ENCODE assay signal across 8 mouse cellular contexts in genomic region chr4:149562905-149563347, GRCm38 (mm10). TPM values are rescaled to one million over a fixed set of nuclear protein-coding genes. Genes with fewer than 3 reads are reported as not detected.
DNase-seq lines count a peak whose midpoint lies in the region; ATAC-seq and TF ChIP-seq lines count a peak whose summit lies in the region.

No protein-coding gene starts in this region.

- peak overlapping the region; percentile 43 for H3K4me2 ChIP-seq in forebrain, embryonic 13.5 days
- no peak overlapping the region for H3K4me2 ChIP-seq in intestine, embryonic 16.5 days (ENCODE audit: low read depth, low read length)
- peak overlapping the region; percentile 32 for H3K4me2 ChIP-seq in stomach, embryonic 16.5 days (ENCODE audit: low read depth, low read length)

- DNase-seq in frontal cortex, postnatal 36 days (ENCODE audit: low spot score in 2 of 2): no peak
- DNase-seq in brain, embryonic 14.5 days (ENCODE audit: low read depth): peak; percentile 92
- DNase-seq in c-Kit-positive CD71-positive TER-119-positive erythroid progenitor cells, embryonic 14.5 days (ENCODE audit: low spot score): no peak

- no peak for TF ChIP-seq CTCF in brain, embryonic 14.5 days (IDR thresholded peaks at IDR 0.05; ENCODE audit: borderline replicate concordance, extremely low read depth, insufficient read depth, insufficient read length)

- H3K9ac ChIP-seq in forebrain, embryonic 13.5 days: peak overlapping the region; percentile 46
- H3K9ac ChIP-seq in intestine, embryonic 16.5 days (ENCODE audit: low read depth, low read length): peak overlapping the region; percentile 53
- H3K9ac ChIP-seq in stomach, embryonic 16.5 days (ENCODE audit: low read length): peak overlapping the region; percentile 62

- no peak for TF ChIP-seq POLR2A in brain, embryonic 14.5 days (IDR thresholded peaks at IDR 0.05; ENCODE audit: borderline replicate concordance, extremely low read depth, insufficient read depth, insufficient read length, poor library complexity, severe bottlenecking)

- no peaks in the 10 kb centered on the region; the same call in 1 of the 2 replicates for H3K9me3 ChIP-seq in forebrain, embryonic 13.5 days (replicated peaks)
- no peaks in the 10 kb centered on the region for H3K9me3 ChIP-seq in intestine, embryonic 16.5 days (ENCODE audit: control insufficient read depth, low read length)
- H3K9me3 ChIP-seq in stomach, embryonic 16.5 days (replicated peaks; ENCODE audit: control insufficient read depth, low read length): no peaks in the 10 kb centered on the region

- H3K27ac ChIP-seq in forebrain, embryonic 13.5 days: peak overlapping the region; percentile 98
- peak overlapping the region; percentile 43 for H3K27ac ChIP-seq in intestine, embryonic 16.5 days (ENCODE audit: low read length)
- peak overlapping the region; percentile 85 for H3K27ac ChIP-seq in stomach, embryonic 16.5 days (ENCODE audit: low read length)

- peak; percentile 32; the same call in 1 of the 2 replicates for ATAC-seq in frontal cortex, adult (ENCODE audit: low TSS enrichment)
- peak; percentile 77 for ATAC-seq in forebrain, embryonic 13.5 days
- no peak for ATAC-seq in intestine, embryonic 16.5 days
- ATAC-seq in stomach, embryonic 16.5 days (ENCODE audit: insufficient read depth, low FRiP score): no peak
- no peak for ATAC-seq in megakaryocyte progenitor cell, adult 5-6 weeks (replicated peaks; ENCODE audit: poor library complexity)

- H3K4me3 ChIP-seq in forebrain, embryonic 13.5 days: no peak overlapping the region
- no peak overlapping the region for H3K4me3 ChIP-seq in intestine, embryonic 16.5 days (ENCODE audit: low read length)
- no peak overlapping the region for H3K4me3 ChIP-seq in stomach, embryonic 16.5 days (replicated peaks; ENCODE audit: low read length)

- no peaks in the 10 kb centered on the region for H3K27me3 ChIP-seq in forebrain, embryonic 13.5 days
- H3K27me3 ChIP-seq in intestine, embryonic 16.5 days (replicated peaks; ENCODE audit: control insufficient read depth, insufficient read depth, low read length): no peaks in the 10 kb centered on the region
- no peaks in the 10 kb centered on the region for H3K27me3 ChIP-seq in stomach, embryonic 16.5 days (ENCODE audit: control insufficient read depth, insufficient read depth, low read length)

- H3K4me1 ChIP-seq in forebrain, embryonic 13.5 days: peaks cover 44% of the 10 kb centered on the region
- peaks cover 40% of the 10 kb centered on the region for H3K4me1 ChIP-seq in intestine, embryonic 16.5 days (ENCODE audit: control insufficient read depth, insufficient read depth, low read length)
- H3K4me1 ChIP-seq in stomach, embryonic 16.5 days (ENCODE audit: control insufficient read depth, insufficient read depth, low read length): peaks cover 44% of the 10 kb centered on the region

- H3K36me3 ChIP-seq in forebrain, embryonic 13.5 days (ENCODE audit: poor library complexity, severe bottlenecking): peaks cover 16% of the 10 kb centered on the region
- no peaks in the 10 kb centered on the region for H3K36me3 ChIP-seq in intestine, embryonic 16.5 days (ENCODE audit: control insufficient read depth, insufficient read depth, low read length)
- peaks cover 4% of the 10 kb centered on the region; the same call in 1 of the 2 replicates for H3K36me3 ChIP-seq in stomach, embryonic 16.5 days (ENCODE audit: control insufficient read depth, insufficient read depth, low read length)

- 29% methylated on average over 7 of the region's 7 CpGs for WGBS in forebrain, embryonic 13.5 days
- WGBS in intestine, embryonic 16.5 days: 42% methylated on average over 7 of the region's 7 CpGs
- 34% methylated on average over 7 of the region's 7 CpGs for WGBS in stomach, embryonic 16.5 days

RNA-seq across cellular contexts. Expression of gene Clstn1, which starts 23.3 kb away (rescaled TPM):
- 51.4 and 145 TPM in 2 replicates for polyA plus RNA-seq in brain, embryonic 14.5 days (2012; rRNA removed)
- polyA plus RNA-seq in forebrain, embryonic 13.5 days (2015; fragmentation: Nextera tagmentation; extraction: Ambion mirVana): 22.7 and 26.0 TPM in 2 replicates
- polyA plus RNA-seq in intestine, embryonic 16.5 days (2015; fragmentation: Nextera tagmentation; extraction: Ambion mirVana): 10.8 and 12.5 TPM in 2 replicates
- polyA plus RNA-seq in stomach, embryonic 16.5 days (2015; fragmentation: Nextera tagmentation; extraction: Ambion mirVana): 14.7 and 14.9 TPM in 2 replicates
- 2.2 and 4.0 TPM in 2 replicates for total RNA-seq in megakaryocyte progenitor cell, adult 5-6 weeks (2015)
- total RNA-seq in megakaryocyte progenitor cell, adult 5-6 weeks (2017): 4.1 and 5.9 TPM in 2 replicates

RNA-seq across cellular contexts. Expression of gene Ctnnbip1, which starts 44.9 kb away (rescaled TPM):
- polyA plus RNA-seq in brain, embryonic 14.5 days (2012; rRNA removed): 59.0 and 62.8 TPM in 2 replicates
- 80.2 and 81.2 TPM in 2 replicates for polyA plus RNA-seq in forebrain, embryonic 13.5 days (2015; fragmentation: Nextera tagmentation; extraction: Ambion mirVana)
- polyA plus RNA-seq in intestine, embryonic 16.5 days (2015; fragmentation: Nextera tagmentation; extraction: Ambion mirVana): 41.2 and 46.5 TPM in 2 replicates
- polyA plus RNA-seq in stomach, embryonic 16.5 days (2015; fragmentation: Nextera tagmentation; extraction: Ambion mirVana): 56.2 and 57.3 TPM in 2 replicates
- total RNA-seq in megakaryocyte progenitor cell, adult 5-6 weeks (2015): 2.2 and 3.4 TPM in 2 replicates
- 1.6 and 3.4 TPM in 2 replicates for total RNA-seq in megakaryocyte progenitor cell, adult 5-6 weeks (2017)

Comparison
In these comparisons a context has a peak if more than half of its experiments do, and no peak if none do; other contexts are left out.
1. ATAC-seq: peak in frontal cortex, adult (single experiment) and forebrain, embryonic 13.5 days (single experiment); none in intestine, embryonic 16.5 days (single experiment), stomach, embryonic 16.5 days (single experiment) and megakaryocyte progenitor cell, adult 5-6 weeks (single experiment).
2. H3K27ac ChIP-seq: peak in every context shown above with its lines; median percentile 98 in forebrain, embryonic 13.5 days; 85 in stomach, embryonic 16.5 days; 43 in intestine, embryonic 16.5 days.
3. Peak in every context shown above with its lines, with median percentiles within 50 percentile points of each other: H3K9ac ChIP-seq.